Mouse (Mus musculus): ENCODE data around the gene Tardbp.

The Tardbp gene

GRCm38 (mm10) chr4:148635309-148635708 lies 8.5 kb upstream of the Tardbp start:
- DNase-seq: no peak

DNA sequence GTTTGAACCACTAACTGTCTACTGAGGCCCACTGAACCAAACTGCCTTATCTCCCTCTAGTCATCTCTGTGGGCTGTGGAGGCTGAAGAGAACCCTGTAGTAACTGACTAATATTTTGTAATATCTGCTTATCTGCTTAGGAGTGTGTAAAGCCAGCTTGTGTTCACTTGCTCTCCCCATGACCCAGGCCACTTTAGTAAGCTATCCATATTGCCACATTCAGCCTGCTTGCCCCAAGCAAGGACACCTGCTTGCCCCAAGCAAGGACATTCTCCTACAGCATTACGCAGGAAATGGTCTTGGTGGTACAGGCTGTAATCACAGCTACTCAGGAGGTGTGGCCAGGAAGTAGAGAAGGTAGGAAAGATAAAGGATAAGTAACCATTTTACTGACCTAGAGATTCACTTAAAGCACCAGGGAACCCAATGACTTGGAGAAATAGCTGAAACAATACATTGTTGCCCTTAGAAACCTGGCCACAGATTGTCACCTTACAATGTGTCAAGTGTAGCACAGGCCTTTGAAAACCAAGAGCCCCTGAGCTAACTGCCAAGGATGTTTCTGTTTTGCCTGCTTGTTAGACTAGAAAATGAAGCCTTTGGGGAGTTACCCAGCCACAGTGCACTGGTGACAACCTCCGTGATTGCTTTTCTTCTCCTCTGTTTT lies 6.7 kb upstream of the Tardbp start:
- DNase-seq: no peak

GRCm38 (mm10) chr4:148632013-148632692 lies 5.3 kb upstream of the Tardbp start:
- DNase-seq: no peak

DNA sequence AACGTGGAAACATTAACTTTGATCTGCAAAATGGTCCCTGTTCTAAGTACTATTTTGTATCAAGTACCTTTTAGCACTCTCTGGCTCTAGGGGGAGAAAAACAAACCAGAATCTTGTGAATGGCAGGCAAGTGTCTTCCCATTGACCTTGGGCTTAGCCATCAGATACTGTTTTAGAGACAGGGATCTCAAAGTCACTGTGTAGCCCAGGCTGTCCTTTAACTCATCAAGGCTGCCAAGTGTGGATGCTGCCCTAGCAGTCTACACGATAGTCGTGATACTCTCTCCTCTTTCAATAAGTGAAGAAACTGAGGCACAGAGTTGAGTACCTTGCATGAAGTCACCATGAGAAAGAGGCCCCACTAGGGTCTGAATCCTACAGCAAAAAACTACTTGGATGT lies 427 bp upstream of the Tardbp start:
- DNase-seq: no peak

DNA sequence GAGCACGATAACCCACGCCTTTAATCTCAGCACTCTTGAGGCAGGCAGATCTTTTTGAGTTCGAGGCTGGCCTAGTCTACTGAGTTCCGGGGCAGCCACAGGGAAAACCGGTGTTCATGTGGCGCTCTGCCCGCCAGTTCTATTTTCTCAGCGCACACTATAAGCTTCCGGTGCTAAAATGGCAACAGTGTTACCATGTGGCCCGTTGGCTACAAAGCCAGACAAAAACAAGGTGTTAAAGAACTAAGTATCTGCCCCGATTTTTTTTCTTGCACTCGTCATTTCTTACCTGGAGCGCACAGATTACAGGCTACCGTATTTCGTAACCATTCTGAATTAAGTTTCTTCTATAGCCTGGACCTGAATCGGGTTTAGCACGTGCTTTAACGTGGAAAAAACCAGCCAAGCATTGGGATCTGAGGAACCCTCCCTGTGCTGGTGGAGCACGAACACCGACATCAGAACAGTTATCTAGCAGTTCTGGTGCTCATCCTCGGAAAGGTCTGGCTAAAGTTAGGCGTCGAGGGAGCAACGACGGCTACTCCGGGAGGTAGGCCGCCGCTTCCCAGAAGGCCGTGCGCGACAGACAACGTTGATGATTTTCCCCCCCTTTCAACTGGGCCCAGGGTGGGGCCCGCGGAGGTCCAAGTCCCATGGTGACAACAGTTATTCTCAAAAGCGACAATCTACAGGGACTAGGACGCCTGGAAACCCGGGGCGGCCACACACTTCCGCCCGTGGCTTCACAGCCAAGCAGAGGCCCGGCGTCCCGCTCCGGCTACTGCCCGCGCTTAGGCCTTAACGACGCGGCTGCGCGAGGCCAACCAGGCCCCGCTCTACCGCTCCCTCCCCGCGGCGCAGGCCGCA lies 830 bp downstream of the Tardbp start:
- no peak for DNase-seq

DNA sequence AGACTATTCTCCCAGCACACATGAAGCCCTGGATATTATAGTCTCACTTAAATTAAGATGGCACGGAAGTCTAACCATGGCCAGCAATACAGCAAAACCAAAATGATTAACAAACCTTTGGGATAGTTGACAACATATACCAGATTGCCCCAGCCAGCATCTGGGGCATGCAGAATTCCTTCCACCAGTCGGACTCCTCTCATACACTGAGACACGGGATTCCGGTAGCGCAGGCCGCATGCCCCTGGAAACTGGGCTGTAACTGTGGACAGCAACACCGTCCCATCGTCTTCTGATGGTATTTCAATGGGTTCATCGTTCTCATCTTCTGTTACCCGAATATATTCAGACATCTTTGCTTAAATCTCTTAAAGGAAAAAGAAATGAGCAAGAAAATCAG lies 1.8 kb downstream of the Tardbp start:
- no peak for DNase-seq

DNA sequence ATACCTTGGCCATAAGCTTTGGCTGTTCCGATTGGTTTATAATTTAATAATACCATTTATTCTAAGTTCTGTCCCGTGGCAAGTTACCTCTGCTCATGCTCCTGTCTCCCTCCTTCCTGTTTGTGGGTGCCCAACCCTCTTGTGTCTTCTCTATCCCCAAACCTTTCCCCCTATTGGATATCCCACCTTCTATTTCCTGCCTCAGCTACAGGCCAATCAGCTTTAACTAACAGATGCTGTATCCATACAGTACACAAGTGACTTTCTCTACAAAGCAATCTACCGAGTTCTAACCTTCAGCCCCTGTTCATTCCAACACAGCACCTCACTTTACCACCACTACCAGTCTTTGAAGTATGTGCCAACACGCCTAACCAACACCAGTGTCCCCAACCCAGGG lies 3.2 kb downstream of the Tardbp start:
- DNase-seq: no peak

- no peak for DNase-seq
Measured at GRCm38 (mm10) chr4:148622485-148622884, 4.3 kb downstream of the Tardbp start.

GRCm38 (mm10) chr4:148620718-148621117 lies 6.1 kb downstream of the Tardbp start:
- no peak for DNase-seq

DNA sequence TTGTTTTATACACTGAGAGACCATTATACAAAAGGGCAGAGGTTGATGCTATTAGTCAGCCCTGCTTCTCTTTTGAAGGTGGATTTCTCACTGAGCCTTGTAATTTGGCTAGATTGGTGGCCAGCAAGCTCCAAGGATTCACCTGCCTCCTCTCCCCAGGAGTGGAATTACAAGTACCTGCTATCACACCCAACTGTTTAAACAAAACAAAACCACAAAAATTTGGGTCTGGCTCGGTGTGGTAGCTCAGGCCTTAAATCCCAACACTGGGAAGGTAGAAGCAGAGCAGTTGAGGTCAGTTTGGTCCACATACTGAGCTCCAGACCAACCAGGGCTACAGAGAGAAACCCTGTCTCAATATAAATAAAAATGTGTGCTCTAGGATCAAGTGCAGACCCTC lies 7.0 kb downstream of the Tardbp start:
- DNase-seq: no peak

DNA sequence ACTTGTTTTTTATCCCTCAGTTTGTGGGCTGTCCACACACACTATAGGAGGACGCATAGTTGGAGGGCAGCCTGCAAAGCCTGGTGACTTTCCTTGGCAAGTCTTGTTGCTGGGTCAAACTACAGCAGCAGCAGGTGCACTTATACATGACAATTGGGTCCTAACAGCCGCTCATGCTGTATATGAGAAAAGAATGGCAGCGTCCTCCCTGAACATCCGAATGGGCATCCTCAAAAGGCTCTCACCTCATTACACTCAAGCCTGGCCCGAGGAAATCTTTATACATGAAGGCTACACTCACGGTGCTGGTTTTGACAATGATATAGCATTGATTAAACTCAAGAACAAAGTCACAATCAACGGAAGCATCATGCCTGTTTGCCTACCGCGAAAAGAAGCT lies 13.1 kb downstream of the Tardbp start:
- DNase-seq: no peak

- no peak for DNase-seq
Measured at GRCm38 (mm10) chr4:148612557-148612956, 14.3 kb downstream of the Tardbp start.

DNA sequence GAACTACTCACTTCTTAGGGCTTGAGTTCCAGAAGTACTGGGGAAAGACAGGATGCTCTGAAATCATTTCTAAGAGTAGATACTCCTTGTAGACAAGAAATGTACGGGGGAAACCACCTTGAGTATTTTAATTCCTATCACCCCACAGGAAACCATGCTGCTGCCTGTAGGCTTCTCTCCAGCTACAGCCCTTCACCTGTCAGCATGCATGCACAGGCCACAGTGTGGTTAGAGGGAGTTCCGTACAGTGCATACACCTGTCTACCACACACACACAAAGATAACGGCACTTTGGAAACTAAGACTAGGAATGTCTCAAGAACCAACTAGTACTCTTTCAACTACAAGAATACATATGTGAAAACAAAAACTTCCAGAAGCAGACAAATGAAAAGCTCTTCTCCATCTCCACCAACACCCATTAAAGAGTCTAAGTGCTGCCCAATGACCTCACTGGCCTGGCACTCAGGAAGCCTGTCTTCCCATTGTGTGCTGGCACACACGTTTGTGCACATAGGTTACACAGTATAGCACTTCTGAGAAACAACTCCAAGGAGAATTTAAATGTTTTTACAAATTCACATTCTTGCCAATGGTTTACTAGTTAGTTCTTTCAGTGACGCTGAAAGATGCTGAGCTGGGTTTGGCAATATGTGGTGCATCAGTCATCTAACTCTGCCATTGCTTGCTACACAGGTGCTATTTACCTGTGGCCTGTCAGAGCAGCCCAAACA lies 16.0 kb downstream of the Tardbp start:
- no peak for DNase-seq

DNA sequence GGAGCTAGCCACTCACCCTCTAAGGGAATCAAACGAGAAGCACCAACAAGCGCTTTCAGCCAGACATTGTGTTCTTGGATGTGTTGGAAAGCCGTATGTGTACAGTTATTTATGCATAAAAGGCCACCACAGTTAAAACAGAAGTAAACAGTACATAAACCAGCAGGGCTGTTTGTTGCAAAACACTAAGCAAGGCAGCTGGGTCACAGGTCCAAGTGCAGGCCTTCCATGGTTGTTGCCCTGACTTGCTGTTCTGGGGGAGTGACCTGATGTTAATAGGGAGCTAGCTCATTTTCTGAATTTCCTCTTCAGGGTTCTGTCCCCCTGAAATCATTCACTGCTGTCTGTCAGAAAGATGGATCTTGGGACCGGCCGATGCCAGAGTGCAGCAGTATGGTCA lies 17.0 kb downstream of the Tardbp start:
- DNase-seq: no peak

DNA sequence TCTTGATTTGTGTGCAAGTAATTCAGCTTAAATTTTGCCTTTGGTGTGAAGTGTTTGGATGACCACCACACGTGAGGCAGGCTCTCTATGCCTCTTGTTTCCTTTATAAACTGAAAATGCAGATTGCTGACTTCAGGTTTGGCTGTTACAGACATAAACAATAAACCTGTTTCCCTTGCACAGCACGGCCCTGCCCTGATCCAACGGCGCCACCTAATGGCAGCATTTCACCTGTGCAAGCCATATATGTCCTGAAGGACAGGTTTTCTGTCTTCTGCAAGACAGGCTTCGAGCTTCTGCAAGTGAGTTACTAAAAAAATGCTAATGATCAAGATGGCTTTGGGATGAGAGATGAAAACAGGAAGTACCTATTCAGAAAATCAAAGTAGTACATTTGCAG lies 19.1 kb downstream of the Tardbp start:
- DNase-seq: peak; percentile 66

DNA sequence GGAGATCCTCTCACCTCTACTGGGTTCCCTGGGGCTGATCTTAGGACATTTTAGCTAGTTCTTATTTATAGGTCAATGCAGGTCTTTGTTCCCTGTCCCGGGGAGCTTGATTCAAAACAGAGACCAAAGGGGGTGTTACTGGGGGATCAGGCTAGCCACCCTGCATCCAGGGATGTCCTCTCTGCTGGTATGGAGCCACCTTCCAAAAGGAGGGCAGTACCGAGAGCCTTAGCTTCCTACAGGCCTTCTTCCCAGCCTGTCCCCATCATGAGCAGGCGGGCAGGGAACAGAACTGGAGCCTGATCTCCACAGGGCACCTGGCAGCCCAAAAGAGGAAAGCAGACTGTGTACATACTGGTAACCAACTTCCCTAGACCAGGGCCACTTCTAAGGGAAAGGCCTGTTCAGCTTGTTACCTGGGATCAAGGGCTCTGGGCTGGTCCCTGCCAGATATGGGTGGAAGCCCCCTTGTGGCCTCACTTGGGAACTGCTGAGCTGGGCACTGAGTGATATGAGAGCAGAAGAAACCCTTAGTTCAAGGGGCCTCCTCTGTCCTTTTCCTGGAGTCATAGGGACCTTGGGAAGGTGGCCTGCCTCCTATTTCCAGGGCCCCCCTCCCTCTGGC lies 22.2 kb downstream of the Tardbp start:
- peak; percentile 43 for DNase-seq

GRCm38 (mm10) chr4:148604141-148604540 lies 22.7 kb downstream of the Tardbp start:
- DNase-seq: no peak

DNA sequence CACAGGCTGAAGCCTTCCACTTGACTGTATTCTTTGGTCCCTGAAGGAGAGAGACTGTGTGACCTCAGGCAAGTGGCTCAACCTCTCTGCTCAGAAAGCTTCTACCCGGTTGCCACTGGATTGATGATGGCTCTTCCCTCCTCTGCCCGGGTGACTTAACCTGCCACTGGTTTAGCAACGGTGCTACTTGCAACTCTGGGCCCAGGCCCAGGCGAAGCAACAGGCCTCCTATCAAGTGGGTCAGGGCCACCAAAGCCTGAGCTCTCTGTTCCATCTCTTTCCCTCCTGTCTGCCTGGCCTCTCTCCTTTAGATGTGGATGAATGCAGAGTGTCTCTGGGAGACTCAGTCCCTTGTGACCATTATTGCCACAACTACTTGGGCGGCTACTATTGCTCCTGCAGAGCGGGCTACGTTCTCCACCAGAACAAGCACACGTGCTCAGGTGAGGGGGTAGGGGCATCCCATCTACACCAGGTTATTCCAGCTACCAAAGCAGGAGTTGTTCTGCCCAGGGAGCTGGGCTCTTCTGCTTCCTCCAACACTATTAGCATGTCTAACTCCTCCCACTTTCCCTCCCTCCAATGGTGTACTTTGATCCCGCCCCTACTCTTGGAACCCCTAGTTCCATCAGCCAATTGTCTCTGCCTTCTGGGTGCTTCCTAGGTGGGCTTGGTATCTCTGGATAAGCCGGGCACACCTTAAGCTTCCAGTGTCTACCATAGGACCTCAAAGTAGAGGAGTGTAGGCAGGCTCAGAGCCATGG lies 23.3 kb downstream of the Tardbp start:
- no peak for DNase-seq

- DNase-seq: no peak
Measured at GRCm38 (mm10) chr4:148602357-148603120, 24.3 kb downstream of the Tardbp start, which contains the start of gene Masp2. Gene Masp2, plus strand, starts transcription at chr4:148602554.

GRCm38 (mm10) chr4:148601871-148602270 lies 24.9 kb downstream of the Tardbp start:
- DNase-seq: no peak

GRCm38 (mm10) chr4:148600316-148600715 lies 26.5 kb downstream of the Tardbp start:
- DNase-seq: no peak

Data from cerebellum, adult 8-10 months (tissue).